Mouse (Mus musculus) lung, adult 18-20 months (tissue): ENCODE measurements at regions not wholly inside any gene's neighbourhood (a gene's known extent, or its start where the extent isn't known, plus 50 kb on each side); places are given as distances from the start of the nearest gene placed in this dataset.
A peak's percentile ranks its signal among the peaks of the same experiment; 100 is the strongest.

Experiments
- DNase-seq, 2 experiments: peaks; one replicate each; pipeline ENCODE4 v3.0.0; 2022; ENCODE audit warnings: mixed read lengths in 2 of 2

- DNase-seq, result no peak
These were observed 119.2 kb upstream of the Ccdc122 start for GRCm38 (mm10) chr14:76917139-76917929.

- DNase-seq, result no peak
These were observed 122.7 kb upstream of the Ccdc122 start for GRCm38 (mm10) chr14:76913850-76914249.

GRCm38 (mm10) chr14:76912301-76913001, 124.1 kb upstream of the Ccdc122 start:
- DNase-seq, result no peak

GRCm38 (mm10) chr14:76911271-76911670, 125.3 kb upstream of the Ccdc122 start:
- DNase-seq, result no peak

- DNase-seq, result no peak
These were observed 126.4 kb upstream of the Ccdc122 start for GRCm38 (mm10) chr14:76910186-76910585.

- peak in 1 of 2 experiments; percentile 23 for DNase-seq
These were observed 128.6 kb upstream of the Ccdc122 start for GRCm38 (mm10) chr14:76907941-76908340.

GRCm38 (mm10) chr14:76902962-76903757, 133.4 kb upstream of the Ccdc122 start:
- DNase-seq, result no peak

- no peak for DNase-seq
These were observed 135.1 kb upstream of the Ccdc122 start for GRCm38 (mm10) chr14:76901490-76901889.

- peak; percentile 14 to 26 for DNase-seq
These were observed 137.2 kb upstream of the Ccdc122 start for GRCm38 (mm10) chr14:76899331-76899730.

- no peak for DNase-seq
These were observed 148.9 kb upstream of the Ccdc122 start for GRCm38 (mm10) chr14:76887708-76888107.

- DNase-seq, result no peak
These were observed 149.4 kb upstream of the Ccdc122 start for GRCm38 (mm10) chr14:76887201-76887600.

- DNase-seq, result no peak
These were observed 153.3 kb upstream of the Ccdc122 start for GRCm38 (mm10) chr14:76883231-76883651.

GRCm38 (mm10) chr14:76882711-76883171, 153.8 kb upstream of the Ccdc122 start:
- DNase-seq, result peak; percentile 37 to 58

GRCm38 (mm10) chr14:76880851-76881250, 155.7 kb upstream of the Ccdc122 start:
- no peak for DNase-seq

GRCm38 (mm10) chr14:76877306-76877705, 159.3 kb upstream of the Ccdc122 start:
- DNase-seq, result no peak

GRCm38 (mm10) chr14:76876015-76876414, 160.6 kb upstream of the Ccdc122 start:
- DNase-seq, result peak; percentile 18 to 65

- DNase-seq, result no peak
These were observed 161.2 kb upstream of the Ccdc122 start for GRCm38 (mm10) chr14:76875266-76875900.

- peak; percentile 30 to 69 for DNase-seq
These were observed 161.9 kb upstream of the Ccdc122 start for GRCm38 (mm10) chr14:76874542-76875265.

GRCm38 (mm10) chr14:76873684-76874083, 162.9 kb upstream of the Ccdc122 start:
- no peak for DNase-seq

GRCm38 (mm10) chr14:76872976-76873375, 163.6 kb upstream of the Ccdc122 start:
- DNase-seq, result no peak

- DNase-seq, result no peak
These were observed 164.1 kb upstream of the Ccdc122 start for GRCm38 (mm10) chr14:76872510-76872909.

GRCm38 (mm10) chr14:76868831-76869230, 167.7 kb upstream of the Ccdc122 start:
- no peak for DNase-seq
